Mouse (Mus musculus) fat pad, adult 2 months (tissue): ENCODE results near the gene Ak8.

Experiments
- DNase-seq: peaks from one replicate; pipeline ENCODE4 v3.0.0-alpha.2; 2011; ENCODE audit warnings: low read depth, low spot score; ENCODE audit errors: extremely low read depth

Ak8 gene

GRCm38 (mm10) chr2:28860678-28861423 is 160.9 kb downstream of the Ak8 start:
- no peak for DNase-seq
